Mouse (Mus musculus) intestine, embryonic 15.5 days (tissue): ENCODE results near the gene Tgif2. TPM values are rescaled to one million over a fixed set of nuclear protein-coding genes. Genes with fewer than 3 reads are reported as not detected.
"Not testable (repeated sequence)": the region's sequence is repeated elsewhere in the genome, so short reads cannot be mapped to it uniquely, and the experiment has no call there.

Experiments
- ATAC-seq: fragments of 200-750 bp; cut with Nextera tagmentation; 2 replicates; pipeline ENCODE4 v1.8.0; 2017; ENCODE audit warnings: moderate TSS enrichment, moderate library complexity
- H3K27ac ChIP-seq: fragments of 300-500 bp; sonication (generic); 2 replicates; pipeline ENCODE4 v1.5.1; 2015; ENCODE audit warnings: mild to moderate bottlenecking, inconsistent platforms
- H3K27me3 ChIP-seq: fragments of 300-500 bp; sonication (generic); replicated peaks from 2 replicates; pipeline ENCODE4 v1.6.1; 2015; ENCODE audit warnings: inconsistent platforms
- H3K36me3 ChIP-seq: fragments of 300-500 bp; sonication (generic); 2 replicates; pipeline ENCODE4 v1.6.1; 2015; ENCODE audit warnings: inconsistent platforms
- H3K4me1 ChIP-seq: fragments of 300-500 bp; sonication (generic); replicated peaks from 2 replicates; pipeline ENCODE4 v1.6.1; 2015; ENCODE audit warnings: inconsistent platforms
- H3K4me2 ChIP-seq: fragments of 300-500 bp; sonication (generic); replicated peaks from 2 replicates; pipeline ENCODE4 v1.6.1; 2015; ENCODE audit warnings: mild to moderate bottlenecking, inconsistent platforms
- H3K4me3 ChIP-seq: fragments of 300-500 bp; sonication (generic); replicated peaks from 2 replicates; pipeline ENCODE4 v1.5.1; 2015; ENCODE audit warnings: inconsistent platforms
- H3K9ac ChIP-seq: fragments of 300-500 bp; sonication (generic); 2 replicates; pipeline ENCODE4 v1.6.1; 2015; ENCODE audit warnings: inconsistent platforms
- H3K9me3 ChIP-seq: fragments of 300-500 bp; sonication (generic); 2 replicates; pipeline ENCODE4 v1.6.1; 2016; ENCODE audit warnings: inconsistent platforms
- WGBS: fragments of 180-500 bp; shearing (Covaris S2); methylation state at CpG from one replicate; pipeline ENCODE4 v1.1.7; 2015; 5-methylcytosine and 5-hydroxymethylcytosine counted together
- polyA plus RNA-seq: library from polyadenylated mRNA; unstranded; fragments of >200 nt; fragmentation: Nextera tagmentation; extraction: Ambion mirVana; gene quantifications from 2 replicates; pipeline ENCODE4 v1.2.1, GENCODE M21; 2015

The Tgif2 gene
- polyA plus RNA-seq, 1 experiment from 2014 or later: 38.3 TPM

GRCm38 (mm10) chr2:156848526-156849182 lies 8.8 kb downstream of the Tgif2 start:
- H3K36me3 ChIP-seq: peaks cover 28% of the 10 kb centered on the region
- H3K27ac ChIP-seq: no peak overlapping the region
- no peaks in the 10 kb centered on the region for H3K27me3 ChIP-seq
- H3K4me1 ChIP-seq: peaks cover 20% of the 10 kb centered on the region
- H3K4me2 ChIP-seq: no peak overlapping the region
- H3K4me3 ChIP-seq: no peak overlapping the region
- 80% methylated on average over 6 of the region's 6 CpGs for WGBS
- no peaks in the 10 kb centered on the region for H3K9me3 ChIP-seq
- H3K9ac ChIP-seq: no peak overlapping the region
- ATAC-seq: no peak

GRCm38 (mm10) chr2:156850505-156850904 lies 10.7 kb downstream of the Tgif2 start:
- H3K4me3 ChIP-seq: no peak overlapping the region
- ATAC-seq: no peak
- WGBS: 86% methylated on average over 5 of the region's 5 CpGs

DNA sequence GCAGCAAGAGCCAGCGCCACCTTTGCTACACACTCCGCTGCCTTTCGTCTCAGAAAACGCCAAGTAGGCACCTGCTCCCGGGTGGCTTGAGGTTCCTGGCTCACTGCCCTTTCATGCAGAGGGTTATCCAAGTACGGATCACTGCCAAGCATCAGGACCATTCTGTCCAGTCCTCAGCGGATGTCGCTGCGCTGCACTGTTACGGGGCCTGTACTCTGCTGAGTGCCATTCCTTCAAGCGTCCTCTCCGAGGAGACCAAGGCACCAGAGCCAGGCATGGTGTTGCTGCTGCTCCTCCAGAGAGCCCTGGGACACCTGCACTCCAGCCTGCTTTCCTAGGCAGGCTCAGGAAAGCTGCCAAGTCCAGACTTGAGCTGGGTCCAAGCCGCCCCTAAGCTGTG lies 13.8 kb downstream of the Tgif2 start:
- not testable (repeated sequence) for H3K4me2 ChIP-seq, H3K4me3 ChIP-seq, H3K9me3 ChIP-seq, H3K9ac ChIP-seq, ATAC-seq, H3K4me1 ChIP-seq, H3K27me3 ChIP-seq, H3K27ac ChIP-seq
- H3K36me3 ChIP-seq: peaks cover 26% of the 10 kb centered on the region
- 84% methylated on average over 8 of the region's 13 CpGs for WGBS

More at GRCm38 (mm10) chr2:156850505-156850904, 10.7 kb downstream of the Tgif2 start:
- Histone ChIP-seq H3K4me2 (no peak overlapping the region), H3K9ac (no peak overlapping the region), H3K9me3 (no peaks in the 10 kb centered on the region), H3K27ac (no peak overlapping the region), H3K4me1 (peaks cover 5% of the 10 kb centered on the region), H3K27me3 (no peaks in the 10 kb centered on the region), H3K36me3 (peaks cover 28% of the 10 kb centered on the region)

DNA sequence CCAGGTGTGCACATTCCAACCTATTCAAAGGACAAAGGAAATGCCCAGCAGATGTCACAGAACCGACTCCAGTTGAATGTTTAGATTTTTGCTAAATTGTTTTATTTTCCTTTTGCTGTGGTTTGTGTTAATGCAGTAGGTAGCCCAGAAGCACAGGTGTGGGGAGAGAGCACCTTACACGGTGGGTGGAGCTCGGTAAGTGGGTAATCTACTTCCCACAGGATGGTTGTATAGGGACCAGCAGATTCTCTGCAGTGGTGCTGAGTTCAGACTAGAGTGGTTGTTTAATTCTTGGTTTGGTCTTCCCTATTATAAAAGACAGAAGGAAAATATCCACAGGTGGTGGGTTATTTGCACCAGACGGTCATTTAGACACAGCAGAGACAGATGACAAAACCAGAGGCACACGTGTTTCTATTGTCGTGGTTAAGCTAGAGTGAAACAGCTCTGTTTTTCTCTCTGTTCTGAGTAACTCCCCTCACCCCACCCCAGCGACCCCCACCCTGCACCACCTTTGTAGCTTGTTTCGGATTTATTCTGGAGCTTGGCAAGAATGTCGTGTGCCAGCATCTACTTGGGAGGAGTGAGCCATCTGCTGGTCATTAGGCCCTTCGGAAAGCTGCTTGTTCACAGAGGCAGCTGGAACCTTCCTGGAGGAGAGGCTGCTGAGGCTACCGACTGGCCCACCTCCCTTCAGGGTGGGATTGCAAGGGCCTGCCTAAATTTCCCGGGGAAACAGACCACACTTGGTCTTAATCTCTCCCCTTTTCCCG lies 14.4 kb downstream of the Tgif2 start:
- not testable (repeated sequence) for H3K27ac ChIP-seq, H3K4me2 ChIP-seq, H3K4me3 ChIP-seq, H3K27me3 ChIP-seq, H3K9ac ChIP-seq, H3K9me3 ChIP-seq, ATAC-seq, H3K4me1 ChIP-seq
- WGBS: 45% methylated on average over 13 of the region's 13 CpGs
- H3K36me3 ChIP-seq: peaks cover 26% of the 10 kb centered on the region

- 88% methylated on average over 1 of the region's 1 CpGs for WGBS
- Histone ChIP-seq H3K27me3 (no peaks in the 10 kb centered on the region), H3K36me3 (peaks cover 14% of the 10 kb centered on the region), H3K4me3 (no peak overlapping the region), H3K4me1 (no peaks in the 10 kb centered on the region; the same call in 1 of the 2 replicates), H3K27ac (no peak overlapping the region), H3K9me3 (no peaks in the 10 kb centered on the region), H3K4me2 (no peak overlapping the region), H3K9ac (no peak overlapping the region)
- ATAC-seq: no peak
These were observed 16.5 kb downstream of the Tgif2 start for GRCm38 (mm10) chr2:156856311-156856710.

DNA sequence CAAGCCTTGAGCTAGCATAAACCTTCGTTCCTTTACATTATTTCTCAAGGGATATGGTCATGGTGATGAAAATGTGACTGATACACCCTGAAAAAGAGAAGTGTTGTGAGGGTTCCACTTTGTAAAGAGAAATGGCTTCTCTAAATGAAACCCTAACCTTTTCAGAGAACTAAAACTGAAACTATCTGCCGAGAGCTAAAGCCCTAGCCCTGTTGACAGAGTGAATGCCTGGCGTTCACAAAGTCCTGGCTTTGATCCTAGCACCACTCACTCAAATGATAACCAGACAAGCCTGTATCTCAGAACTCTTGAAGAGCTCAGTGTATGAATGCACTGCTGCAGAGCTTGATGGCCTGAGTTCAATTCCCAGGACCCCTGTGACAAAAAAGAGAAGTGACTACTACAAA lies 17.6 kb downstream of the Tgif2 start:
- no peak overlapping the region for H3K27ac ChIP-seq

DNA sequence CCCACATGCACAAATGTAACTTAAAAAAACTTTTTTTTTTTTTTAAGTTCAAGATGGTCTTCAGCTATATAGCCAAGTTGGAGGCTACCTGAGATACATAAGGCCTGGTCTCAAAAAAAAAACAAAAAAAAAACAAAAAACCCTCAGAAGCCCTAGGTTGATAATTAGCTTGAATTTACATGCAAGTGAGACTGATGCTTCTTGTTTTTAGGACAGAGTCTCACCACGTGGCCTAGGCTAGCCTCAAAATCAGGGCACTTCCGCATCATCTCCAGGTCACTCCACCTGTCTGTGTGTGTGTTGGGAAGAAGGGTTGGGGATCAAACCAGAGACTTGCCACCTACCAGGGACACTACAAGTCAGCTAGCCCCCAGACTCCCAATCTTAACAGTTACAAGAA lies 18.0 kb downstream of the Tgif2 start, which contains the start of gene 4930518I15Rik:
TSS of gene 4930518I15Rik (minus strand) at position 112 of the 400 bp plus-strand sequence.
- ATAC-seq: no peak
- H3K4me2 ChIP-seq: no peak within 1 kb of the TSS
- H3K9me3 ChIP-seq: no peaks in the 10 kb centered on the region
- H3K36me3 ChIP-seq: peaks cover 6% of the 10 kb centered on the region; the same call in 1 of the 2 replicates
- H3K27ac ChIP-seq: peak within 1 kb of the TSS; percentile 56
- peaks cover 4% of the 10 kb centered on the region for H3K4me1 ChIP-seq
- 82% methylated on average over 2 of the region's 2 CpGs for WGBS
- H3K4me3 ChIP-seq: no peak within 1 kb of the TSS
- H3K9ac ChIP-seq: no peak within 1 kb of the TSS
- no peaks in the 10 kb centered on the region for H3K27me3 ChIP-seq

More for the DNA sequence above, 17.6 kb downstream of the Tgif2 start:
- H3K9ac ChIP-seq: no peak overlapping the region
- H3K4me1 ChIP-seq: peaks cover 4% of the 10 kb centered on the region
- H3K36me3 ChIP-seq: peaks cover 6% of the 10 kb centered on the region; the same call in 1 of the 2 replicates
- no peak overlapping the region for H3K4me2 ChIP-seq
- H3K9me3 ChIP-seq: no peaks in the 10 kb centered on the region
- no peak for ATAC-seq
- no peak overlapping the region for H3K4me3 ChIP-seq
- 63% methylated on average over 3 of the region's 3 CpGs for WGBS
- no peaks in the 10 kb centered on the region for H3K27me3 ChIP-seq

- no peak for ATAC-seq
- peaks cover 4% of the 10 kb centered on the region for H3K4me1 ChIP-seq
- no peak overlapping the region for H3K4me2 ChIP-seq
- peaks cover 6% of the 10 kb centered on the region; the same call in 1 of the 2 replicates for H3K36me3 ChIP-seq
- no peaks in the 10 kb centered on the region for H3K9me3 ChIP-seq
- peak overlapping the region; percentile 56 for H3K27ac ChIP-seq
- no peak overlapping the region for H3K4me3 ChIP-seq
- no peak overlapping the region for H3K9ac ChIP-seq
- 42% methylated on average over 7 of the region's 7 CpGs for WGBS
- no peaks in the 10 kb centered on the region for H3K27me3 ChIP-seq
These were observed 18.9 kb downstream of the Tgif2 start for GRCm38 (mm10) chr2:156858671-156859070.

DNA sequence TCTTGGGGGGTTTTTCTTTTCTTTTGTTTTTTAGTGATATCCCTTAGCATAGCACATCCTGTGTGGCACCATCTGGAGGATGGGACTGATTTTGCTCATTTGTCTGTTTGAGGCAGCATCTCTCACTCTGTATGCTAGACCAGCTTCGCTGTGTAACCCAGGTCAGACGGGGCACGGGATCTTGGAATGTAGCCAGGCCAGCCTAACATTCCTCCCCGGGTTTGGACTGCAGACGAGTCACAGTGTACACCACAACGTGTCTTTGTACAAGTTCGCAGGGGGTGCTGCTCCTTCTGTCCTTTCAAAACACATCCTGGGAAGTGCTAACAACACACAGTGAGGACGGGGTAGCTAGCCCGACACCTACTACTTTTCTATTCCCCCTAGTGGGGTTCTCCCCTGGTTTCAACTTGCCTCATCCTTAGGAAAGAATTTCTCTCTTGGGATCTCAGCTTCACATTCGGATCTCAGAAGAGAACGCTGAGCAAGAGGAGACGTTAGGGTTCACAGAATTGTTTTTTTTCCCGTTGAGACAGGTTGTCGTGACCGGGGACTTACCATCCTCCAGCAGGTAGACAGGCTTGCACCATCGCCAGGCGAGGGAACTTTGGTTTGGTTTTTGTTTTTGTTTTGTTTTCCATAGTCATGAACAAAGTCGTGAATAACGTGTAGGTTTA lies 22.4 kb downstream of the Tgif2 start:
- H3K9ac ChIP-seq: peak overlapping the region; percentile 77

DNA sequence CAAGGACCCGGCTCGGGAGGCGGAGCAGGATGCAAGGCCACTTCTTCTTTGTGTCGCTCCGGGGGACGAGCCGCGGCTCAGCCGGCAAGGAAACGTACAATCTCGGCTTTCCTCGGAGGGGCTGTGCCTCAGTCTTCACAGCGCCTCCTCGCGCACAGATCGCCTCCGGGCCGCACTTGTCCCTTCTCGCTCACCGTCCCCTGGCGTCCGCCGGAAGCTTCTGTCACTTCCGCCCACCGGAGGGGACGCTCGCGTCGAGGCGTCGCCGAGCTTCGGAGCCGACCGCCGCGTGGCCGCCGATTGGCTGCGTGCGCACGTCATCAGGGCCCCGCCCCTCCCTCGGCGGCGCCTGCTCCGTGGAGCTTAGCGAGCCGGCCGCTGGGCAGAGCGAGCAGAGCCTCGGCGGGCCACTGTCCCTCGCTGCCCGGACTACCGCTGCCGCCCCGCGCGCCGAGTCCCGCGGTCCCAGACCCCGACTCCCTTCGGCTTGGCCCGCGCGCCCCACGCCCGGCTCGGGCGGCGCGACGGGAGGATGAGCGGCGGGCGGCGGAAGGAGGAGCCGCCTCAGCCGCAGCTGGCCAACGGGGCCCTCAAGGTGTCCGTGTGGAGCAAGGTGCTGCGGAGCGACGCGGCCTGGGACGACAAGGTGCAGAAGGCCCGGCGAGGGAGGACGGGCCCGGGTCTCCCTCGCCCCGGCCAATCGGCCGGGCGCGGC lies 23.1 kb downstream of the Tgif2 start, which contains the start of gene Rab5if:
TSS of gene Rab5if (plus strand) at position 357 of the 715 bp plus-strand sequence.
- H3K9me3 ChIP-seq: no peaks in the 10 kb centered on the region
- peaks cover 12% of the 10 kb centered on the region for H3K4me1 ChIP-seq
- under 1% methylated on average over 98 of the region's 98 CpGs for WGBS
- ATAC-seq: peak; percentile 98
- H3K4me2 ChIP-seq: peak within 1 kb of the TSS; percentile 78
- H3K36me3 ChIP-seq: peaks cover 8% of the 10 kb centered on the region
- no peaks in the 10 kb centered on the region for H3K27me3 ChIP-seq
- peak within 1 kb of the TSS; percentile 97 for H3K27ac ChIP-seq
- peak within 1 kb of the TSS; percentile 99 for H3K9ac ChIP-seq
- peak within 1 kb of the TSS; percentile 99 for H3K4me3 ChIP-seq

More for the DNA sequence above, 22.4 kb downstream of the Tgif2 start:
- no peaks in the 10 kb centered on the region for H3K27me3 ChIP-seq
- H3K4me2 ChIP-seq: peak overlapping the region; percentile 78
- no peaks in the 10 kb centered on the region for H3K9me3 ChIP-seq
- WGBS: 0% methylated on average over 19 of the region's 19 CpGs
- H3K4me3 ChIP-seq: peak overlapping the region; percentile 99
- H3K36me3 ChIP-seq: peaks cover 8% of the 10 kb centered on the region
- H3K4me1 ChIP-seq: peaks cover 12% of the 10 kb centered on the region
- H3K27ac ChIP-seq: peak overlapping the region; percentile 97
- peak; percentile 3 for ATAC-seq

DNA sequence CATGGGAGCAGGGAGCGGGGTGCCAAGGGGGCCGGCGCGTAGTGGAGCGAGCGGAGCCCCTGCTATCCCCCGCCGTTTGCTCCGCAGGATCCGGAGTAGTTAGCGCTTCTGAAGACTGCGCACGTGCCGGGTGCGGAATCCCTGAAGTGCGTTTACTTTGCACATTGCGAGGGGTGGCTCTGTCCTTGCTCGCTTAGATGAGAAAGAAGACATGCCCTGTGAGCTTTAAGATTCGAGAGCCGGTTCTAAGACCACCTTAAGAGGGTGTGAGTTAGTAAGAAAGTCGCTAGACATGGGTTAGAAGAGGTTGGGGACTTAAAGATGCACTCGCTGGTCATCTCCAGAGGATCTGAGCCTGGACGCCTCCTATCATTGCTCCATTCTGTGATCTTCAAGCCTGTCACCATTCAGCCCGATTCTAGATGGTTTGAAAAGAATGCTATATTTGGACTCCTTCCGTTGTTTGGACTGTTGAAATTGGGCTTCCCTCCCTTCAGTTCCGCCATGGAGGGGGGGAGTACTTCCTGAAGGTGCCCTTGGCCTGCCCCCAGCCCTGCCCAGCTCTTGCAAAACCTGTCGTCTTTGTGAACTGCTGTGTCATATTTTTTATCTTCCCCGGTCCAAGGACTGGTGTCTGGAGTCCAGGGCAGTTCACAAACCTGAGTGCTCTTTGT lies 23.8 kb downstream of the Tgif2 start:
- Histone ChIP-seq H3K9me3 (no peaks in the 10 kb centered on the region), H3K4me1 (peaks cover 12% of the 10 kb centered on the region), H3K9ac (peak overlapping the region; percentile 99), H3K4me3 (peak overlapping the region; percentile 99), H3K36me3 (peaks cover 8% of the 10 kb centered on the region), H3K27me3 (no peaks in the 10 kb centered on the region), H3K27ac (peak overlapping the region; percentile 94), H3K4me2 (peak overlapping the region; percentile 65)
- ATAC-seq: peak; percentile 44
- 2% methylated on average over 28 of the region's 28 CpGs for WGBS
